Mouse (Mus musculus): ENCODE results near the gene Ppp1r12b. TPM values are rescaled to one million over a fixed set of nuclear protein-coding genes. Genes with fewer than 3 reads are reported as not detected.

Ppp1r12b gene
- total RNA-seq, 1 experiment = 5.4 TPM

DNA sequence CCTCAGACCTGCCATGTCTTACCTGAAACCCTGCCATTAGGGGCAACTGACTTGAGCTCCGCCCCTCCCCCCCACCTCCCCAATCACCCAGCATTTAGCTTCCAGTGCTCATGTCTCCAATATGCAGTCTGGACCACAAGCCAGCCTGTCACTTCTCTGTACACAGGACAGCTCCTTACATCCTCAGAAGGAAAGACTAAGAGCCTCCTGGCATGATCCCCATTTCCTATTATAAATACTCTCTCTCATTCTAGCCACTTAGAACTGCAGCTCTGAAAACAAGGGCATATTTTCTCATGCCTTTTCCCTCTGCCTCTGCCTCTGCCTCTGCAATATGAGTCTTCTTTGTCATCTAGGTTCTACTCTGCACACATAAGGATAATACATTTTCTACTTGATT, 159.7 kb downstream of the Ppp1r12b start:
- Histone ChIP-seq H3K36me3 (ENCODE audit: control insufficient read depth, insufficient read depth, low read length, poor library complexity, severe bottlenecking) (no peaks in the 10 kb centered on the region), H3K4me3 (ENCODE audit: insufficient read depth in 1 of 2, low read depth in 1 of 2, low read length in 2 of 2, poor library complexity in 1 of 2, severe bottlenecking in 1 of 2) (no peak overlapping the region), H3K9me3 (ENCODE audit: control insufficient read depth, insufficient read depth, low read depth, low read length) (no peaks in the 10 kb centered on the region), H3K9ac (ENCODE audit: insufficient read depth, low read depth, low read length, poor library complexity, severe bottlenecking) (no peak overlapping the region), H3K4me1 (ENCODE audit: control insufficient read depth in 2 of 2, insufficient read depth in 2 of 2, low read length in 2 of 2, poor library complexity in 1 of 2) (no peaks in the 10 kb centered on the region), H3K27ac (ENCODE audit: insufficient read depth, low read depth, low read length, poor library complexity, severe bottlenecking) (no peak overlapping the region)
- TF ChIP-seq ZNF384 (IDR thresholded peaks at IDR 0.05; ENCODE audit: low read depth, low read length) (no peak), ZC3H11A (IDR thresholded peaks at IDR 0.05; ENCODE audit: borderline replicate concordance, low read depth, low read length) (no peak), HCFC1 (IDR thresholded peaks at IDR 0.05; ENCODE audit: borderline replicate concordance, insufficient read depth, low read length) (no peak), MAFK (IDR thresholded peaks at IDR 0.05; ENCODE audit: insufficient read depth, low read depth, low read length) (no peak), CHD2 (IDR thresholded peaks at IDR 0.05; ENCODE audit: low read depth, low read length) (no peak)
- in situ Hi-C loops (cut with MboI; ENCODE audit: low sequenced_read_pairs in 2 of 2, unreplicated experiment in 2 of 2) = no loop called here
- DNase-seq (ENCODE audit: low read depth, low spot score) = no peak

GRCm38 (mm10) chr1:134791456-134791855, 164.3 kb downstream of the Ppp1r12b start:
- Histone ChIP-seq H3K9ac (ENCODE audit: insufficient read depth, low read depth, low read length, poor library complexity, severe bottlenecking) (no peak overlapping the region), H3K36me3 (ENCODE audit: control insufficient read depth, insufficient read depth, low read length, poor library complexity, severe bottlenecking) (no peaks in the 10 kb centered on the region), H3K9me3 (ENCODE audit: control insufficient read depth, insufficient read depth, low read depth, low read length) (no peaks in the 10 kb centered on the region), H3K4me1 (ENCODE audit: control insufficient read depth in 2 of 2, insufficient read depth in 2 of 2, low read length in 2 of 2, poor library complexity in 1 of 2) (no peaks in the 10 kb centered on the region), H3K4me3 (ENCODE audit: insufficient read depth in 1 of 2, low read depth in 1 of 2, low read length in 2 of 2, poor library complexity in 1 of 2, severe bottlenecking in 1 of 2) (no peak overlapping the region), H3K27ac (ENCODE audit: insufficient read depth, low read depth, low read length, poor library complexity, severe bottlenecking) (no peak overlapping the region)
- TF ChIP-seq ZNF384 (IDR thresholded peaks at IDR 0.05; ENCODE audit: low read depth, low read length) = no peak
- no peak for TF ChIP-seq HCFC1 (IDR thresholded peaks at IDR 0.05; ENCODE audit: borderline replicate concordance, insufficient read depth, low read length)
- TF ChIP-seq MAFK (IDR thresholded peaks at IDR 0.05; ENCODE audit: insufficient read depth, low read depth, low read length) = no peak
- TF ChIP-seq ZC3H11A (IDR thresholded peaks at IDR 0.05; ENCODE audit: borderline replicate concordance, low read depth, low read length) = no peak
- no peak for TF ChIP-seq CHD2 (IDR thresholded peaks at IDR 0.05; ENCODE audit: low read depth, low read length)
- no peak for DNase-seq (ENCODE audit: low read depth, low spot score)
- in situ Hi-C loops (cut with MboI; ENCODE audit: low sequenced_read_pairs in 2 of 2, unreplicated experiment in 2 of 2) = no loop called here

GRCm38 (mm10) chr1:134790716-134791439, 164.9 kb downstream of the Ppp1r12b start:
- TF ChIP-seq CHD2 (IDR thresholded peaks at IDR 0.05; ENCODE audit: low read depth, low read length) (no peak), ZC3H11A (IDR thresholded peaks at IDR 0.05; ENCODE audit: borderline replicate concordance, low read depth, low read length) (no peak), HCFC1 (IDR thresholded peaks at IDR 0.05; ENCODE audit: borderline replicate concordance, insufficient read depth, low read length) (no peak), MAFK (IDR thresholded peaks at IDR 0.05; ENCODE audit: insufficient read depth, low read depth, low read length) (no peak), ZNF384 (IDR thresholded peaks at IDR 0.05; ENCODE audit: low read depth, low read length) (no peak)
- Histone ChIP-seq H3K27ac (ENCODE audit: insufficient read depth, low read depth, low read length, poor library complexity, severe bottlenecking) (no peak overlapping the region), H3K9me3 (ENCODE audit: control insufficient read depth, insufficient read depth, low read depth, low read length) (no peaks in the 10 kb centered on the region), H3K9ac (ENCODE audit: insufficient read depth, low read depth, low read length, poor library complexity, severe bottlenecking) (no peak overlapping the region), H3K4me1 (ENCODE audit: control insufficient read depth in 2 of 2, insufficient read depth in 2 of 2, low read length in 2 of 2, poor library complexity in 1 of 2) (no peaks in the 10 kb centered on the region), H3K36me3 (ENCODE audit: control insufficient read depth, insufficient read depth, low read length, poor library complexity, severe bottlenecking) (no peaks in the 10 kb centered on the region), H3K4me3 (ENCODE audit: insufficient read depth in 1 of 2, low read depth in 1 of 2, low read length in 2 of 2, poor library complexity in 1 of 2, severe bottlenecking in 1 of 2) (no peak overlapping the region)
- no peak for DNase-seq (ENCODE audit: low read depth, low spot score)
- in situ Hi-C loops (cut with MboI; ENCODE audit: low sequenced_read_pairs in 2 of 2, unreplicated experiment in 2 of 2) = no loop called here

GRCm38 (mm10) chr1:134788096-134788495, 167.6 kb downstream of the Ppp1r12b start:
- no peak for DNase-seq (ENCODE audit: low read depth, low spot score)
- Histone ChIP-seq H3K9me3 (ENCODE audit: control insufficient read depth, insufficient read depth, low read depth, low read length) (no peaks in the 10 kb centered on the region), H3K27ac (ENCODE audit: insufficient read depth, low read depth, low read length, poor library complexity, severe bottlenecking) (no peak overlapping the region), H3K4me1 (ENCODE audit: control insufficient read depth in 2 of 2, insufficient read depth in 2 of 2, low read length in 2 of 2, poor library complexity in 1 of 2) (no peaks in the 10 kb centered on the region), H3K36me3 (ENCODE audit: control insufficient read depth, insufficient read depth, low read length, poor library complexity, severe bottlenecking) (no peaks in the 10 kb centered on the region), H3K4me3 (ENCODE audit: insufficient read depth in 1 of 2, low read depth in 1 of 2, low read length in 2 of 2, poor library complexity in 1 of 2, severe bottlenecking in 1 of 2) (no peak overlapping the region), H3K9ac (ENCODE audit: insufficient read depth, low read depth, low read length, poor library complexity, severe bottlenecking) (no peak overlapping the region)
- TF ChIP-seq MAFK (IDR thresholded peaks at IDR 0.05; ENCODE audit: insufficient read depth, low read depth, low read length) (no peak), HCFC1 (IDR thresholded peaks at IDR 0.05; ENCODE audit: borderline replicate concordance, insufficient read depth, low read length) (no peak), ZNF384 (IDR thresholded peaks at IDR 0.05; ENCODE audit: low read depth, low read length) (no peak), CHD2 (IDR thresholded peaks at IDR 0.05; ENCODE audit: low read depth, low read length) (no peak), ZC3H11A (IDR thresholded peaks at IDR 0.05; ENCODE audit: borderline replicate concordance, low read depth, low read length) (no peak)
- in situ Hi-C loops (cut with MboI; ENCODE audit: low sequenced_read_pairs in 2 of 2, unreplicated experiment in 2 of 2) = no loop called here

Data from ES-E14 (cell line).